Mouse (Mus musculus) frontal cortex, postnatal 36 days (tissue): ENCODE results near the gene Spsb3.

ENCODE experiments used
- DNase-seq, 2 experiments: peaks; one replicate each; pipeline ENCODE4 v3.0.0; 2022; ENCODE audit warnings: low spot score in 2 of 2

Spsb3 gene

GRCm38 (mm10) chr17:24873695-24874404 is 12.6 kb upstream of the Spsb3 start:
- no peak for DNase-seq

- DNase-seq = no peak
These were observed 12.1 kb upstream of the Spsb3 start for GRCm38 (mm10) chr17:24874405-24874745.

- DNase-seq = no peak
These were observed 11.5 kb upstream of the Spsb3 start for GRCm38 (mm10) chr17:24874989-24875388.

- no peak for DNase-seq
These were observed 8.9 kb upstream of the Spsb3 start for GRCm38 (mm10) chr17:24877336-24878116.

GRCm38 (mm10) chr17:24878117-24878397 is 8.4 kb upstream of the Spsb3 start:
- DNase-seq = no peak

- no peak for DNase-seq
These were observed 7.9 kb upstream of the Spsb3 start for GRCm38 (mm10) chr17:24878531-24878930.

- DNase-seq = no peak
These were observed 4.6 kb upstream of the Spsb3 start for GRCm38 (mm10) chr17:24881738-24882440.

GRCm38 (mm10) chr17:24884391-24884790 is 2.1 kb upstream of the Spsb3 start:
- DNase-seq = no peak

- DNase-seq = no peak
These were observed 898 bp upstream of the Spsb3 start for GRCm38 (mm10) chr17:24885356-24886133.

GRCm38 (mm10) chr17:24886932-24887271 is 459 bp downstream of the Spsb3 start:
- DNase-seq = no peak

GRCm38 (mm10) chr17:24887291-24888080 is 1.0 kb downstream of the Spsb3 start:
- DNase-seq = no peak

GRCm38 (mm10) chr17:24888862-24889261 is 2.4 kb downstream of the Spsb3 start:
- no peak for DNase-seq

- DNase-seq = no peak
These were observed 4.0 kb downstream of the Spsb3 start for GRCm38 (mm10) chr17:24890151-24891092.

GRCm38 (mm10) chr17:24891321-24891720 is 4.9 kb downstream of the Spsb3 start:
- no peak for DNase-seq

- no peak for DNase-seq
These were observed 6.3 kb downstream of the Spsb3 start for GRCm38 (mm10) chr17:24892785-24893184.

- no peak for DNase-seq
These were observed 6.8 kb downstream of the Spsb3 start for GRCm38 (mm10) chr17:24893276-24893675.

GRCm38 (mm10) chr17:24894061-24894994 is 7.9 kb downstream of the Spsb3 start:
- DNase-seq = no peak

GRCm38 (mm10) chr17:24894995-24895547 is 8.6 kb downstream of the Spsb3 start, which contains the start of the genes Eme2 and Mrps34:
Eme2 (minus strand) TSS chr17:24895087.
Mrps34 (plus strand) TSS chr17:24895116.
- DNase-seq = peak; percentile 87 to 89
